Mouse (Mus musculus) forebrain, postnatal 0 days (tissue): Measurements from ENCODE around the gene Spint1. TPM values are rescaled to one million over a fixed set of nuclear protein-coding genes. Genes with fewer than 3 reads are reported as not detected.

Source experiments
- ATAC-seq: fragments of 200-750 bp; cut with Nextera tagmentation; 2 replicates; pipeline ENCODE4 v1.8.0; 2017; ENCODE audit warnings: mild to moderate bottlenecking, moderate library complexity
- DNase-seq: peaks from one replicate; pipeline ENCODE4 v3.0.0-alpha.2; 2015
- H3K27ac ChIP-seq: fragments of 300-500 bp; sonication (generic); 2 replicates; pipeline ENCODE4 v1.5.1; 2014; ENCODE audit warnings: low read depth, mild to moderate bottlenecking, antibody characterized with exemption, low read length, moderate library complexity, mixed read lengths
- H3K27me3 ChIP-seq: fragments of 300-500 bp; sonication (generic); 2 replicates; pipeline ENCODE4 v1.6.1; 2014; ENCODE audit warnings: mild to moderate bottlenecking, low read length, mixed read lengths; ENCODE audit not compliant: insufficient read depth
- H3K36me3 ChIP-seq: fragments of 300-500 bp; sonication (generic); 2 replicates; pipeline ENCODE4 v1.6.1; 2014; ENCODE audit warnings: mild to moderate bottlenecking, moderate library complexity; ENCODE audit not compliant: insufficient read depth
- H3K4me1 ChIP-seq: fragments of 300-500 bp; sonication (generic); 2 replicates; pipeline ENCODE4 v1.6.1; 2014; ENCODE audit warnings: antibody characterized with exemption; ENCODE audit not compliant: insufficient read depth
- H3K4me2 ChIP-seq: fragments of 300-500 bp; sonication (generic); 2 replicates; pipeline ENCODE4 v1.6.1; 2014; ENCODE audit warnings: low read depth, mild to moderate bottlenecking, moderate library complexity
- H3K4me3 ChIP-seq: fragments of 300-500 bp; sonication (generic); 2 replicates; pipeline ENCODE4 v1.5.1; 2014; ENCODE audit warnings: low read depth, low read length, mixed read lengths
- H3K9ac ChIP-seq: fragments of 300-500 bp; sonication (generic); 2 replicates; pipeline ENCODE4 v1.6.1; 2014; ENCODE audit warnings: mild to moderate bottlenecking
- H3K9me3 ChIP-seq: fragments of 300-500 bp; sonication (generic); 2 replicates; pipeline ENCODE4 v1.6.1; 2016; ENCODE audit warnings: low read length
- CTCF ChIP-seq: sonication (generic); IDR thresholded peaks from 2 replicates; pipeline ENCODE4 v1.5.1; 2016; ENCODE audit warnings: antibody characterized with exemption, control low read depth, low read depth
- WGBS: fragments of 180-500 bp; shearing (Covaris S2); extraction: QIAGEN DNeasy Blood & Tissue Kit; methylation state at CpG from one replicate; pipeline ENCODE4 v1.1.7; 2014; 5-methylcytosine and 5-hydroxymethylcytosine counted together
- polyA plus RNA-seq: library from polyadenylated mRNA; unstranded; fragments of >200 nt; fragmentation: Nextera tagmentation; extraction: Ambion mirVana; gene quantifications from 2 replicates; pipeline ENCODE4 v1.2.1, GENCODE M21; 2015
- total RNA-seq: library from RNA; depleted of rRNA; stranded (reverse); fragments of >200 nt; gene quantifications from 2 replicates; pipeline ENCODE4 v1.2.3, GENCODE M21; 2014

Spint1 gene
- total and polyA plus RNA-seq, 2 experiments from 2014 or later: 1.1 to 1.6 TPM

GRCm38 (mm10) chr2:119276926-119277325 lies 39.8 kb downstream of the Spint1 start:
- Histone ChIP-seq H3K9ac (no peak overlapping the region), H3K9me3 (no peaks in the 10 kb centered on the region), H3K27ac (no peak overlapping the region), H3K4me1 (no peaks in the 10 kb centered on the region), H3K36me3 (no peaks in the 10 kb centered on the region), H3K4me3 (no peak overlapping the region), H3K27me3 (no peaks in the 10 kb centered on the region), H3K4me2 (no peak overlapping the region)
- ATAC-seq (no peak), DNase-seq (no peak)
- TF ChIP-seq CTCF: no peak
- 79% methylated on average over 7 of the region's 7 CpGs for WGBS

- WGBS: 88% methylated on average over 23 of the region's 23 CpGs
- ATAC-seq (no peak), DNase-seq (no peak)
- no peak for TF ChIP-seq CTCF
- no peaks in the 10 kb centered on the region for H3K4me1 ChIP-seq
- no peak overlapping the region for H3K4me2 ChIP-seq
- no peak overlapping the region for H3K4me3 ChIP-seq
- H3K36me3 ChIP-seq: no peaks in the 10 kb centered on the region
- no peak overlapping the region for H3K9ac ChIP-seq
- no peaks in the 10 kb centered on the region for H3K9me3 ChIP-seq
- H3K27me3 ChIP-seq: no peaks in the 10 kb centered on the region
- no peak overlapping the region for H3K27ac ChIP-seq
Measured at GRCm38 (mm10) chr2:119277810-119278209, 40.6 kb downstream of the Spint1 start.

- TF ChIP-seq CTCF: no peak
- H3K4me1 ChIP-seq: no peaks in the 10 kb centered on the region
- no peak overlapping the region for H3K4me2 ChIP-seq
- H3K9me3 ChIP-seq: no peaks in the 10 kb centered on the region
- H3K36me3 ChIP-seq: no peaks in the 10 kb centered on the region
- H3K4me3 ChIP-seq: no peak overlapping the region
- H3K9ac ChIP-seq: no peak overlapping the region
- H3K27me3 ChIP-seq: no peaks in the 10 kb centered on the region
- no peak for DNase-seq
- no peak for ATAC-seq
- no peak overlapping the region for H3K27ac ChIP-seq
- WGBS: 88% methylated on average over 7 of the region's 7 CpGs
Measured at GRCm38 (mm10) chr2:119281899-119282565, 44.9 kb downstream of the Spint1 start.

- DNase-seq (no peak), ATAC-seq (no peak)
- Histone ChIP-seq H3K27me3 (no peaks in the 10 kb centered on the region), H3K4me3 (no peak overlapping the region), H3K27ac (no peak overlapping the region), H3K36me3 (peaks cover 24% of the 10 kb centered on the region), H3K9me3 (no peaks in the 10 kb centered on the region), H3K9ac (no peak overlapping the region), H3K4me1 (peaks cover 5% of the 10 kb centered on the region; the same call in 1 of the 2 replicates), H3K4me2 (no peak overlapping the region)
- TF ChIP-seq CTCF: no peak
- 91% methylated on average over 5 of the region's 5 CpGs for WGBS
Measured at GRCm38 (mm10) chr2:119287372-119287771, 50.2 kb downstream of the Spint1 start.

- Histone ChIP-seq H3K4me2 (peak within 1 kb of the TSS; percentile 88), H3K4me3 (peak within 1 kb of the TSS; percentile 66), H3K36me3 (peaks cover 32% of the 10 kb centered on the region), H3K4me1 (peaks cover 5% of the 10 kb centered on the region; the same call in 1 of the 2 replicates), H3K9ac (peak within 1 kb of the TSS; percentile 70), H3K9me3 (no peaks in the 10 kb centered on the region), H3K27me3 (no peaks in the 10 kb centered on the region), H3K27ac (peak within 1 kb of the TSS; percentile 71)
- whole genome bisulfite sequencing: 1% methylated on average over 31 of the region's 31 CpGs
- TF ChIP-seq CTCF: peak; percentile 100
- ATAC-seq (peak; percentile 98), DNase-seq (peak; percentile 99)
Measured at GRCm38 (mm10) chr2:119288270-119288882, 51.2 kb downstream of the Spint1 start, which contains the start of gene Vps18. Gene Vps18, plus strand, starts transcription at chr2:119288740.

GRCm38 (mm10) chr2:119289014-119289416 lies 51.9 kb downstream of the Spint1 start:
- DNase-seq (no peak), ATAC-seq (peak; percentile 10; the same call in 1 of the 2 replicates)
- WGBS: 3% methylated on average over 11 of the region's 11 CpGs

GRCm38 (mm10) chr2:119292281-119292680 lies 55.1 kb downstream of the Spint1 start:
- peaks cover 5% of the 10 kb centered on the region; the same call in 1 of the 2 replicates for H3K4me1 ChIP-seq
- H3K27me3 ChIP-seq: no peaks in the 10 kb centered on the region
- no peak overlapping the region for H3K9ac ChIP-seq
- WGBS: 93% methylated on average over 5 of the region's 5 CpGs
- no peak overlapping the region for H3K4me2 ChIP-seq
- DNase-seq: no peak
- peaks cover 56% of the 10 kb centered on the region for H3K36me3 ChIP-seq
- H3K4me3 ChIP-seq: no peak overlapping the region
- H3K27ac ChIP-seq: no peak overlapping the region
- H3K9me3 ChIP-seq: no peaks in the 10 kb centered on the region
- no peak for ATAC-seq
- no peak for TF ChIP-seq CTCF

More at GRCm38 (mm10) chr2:119289014-119289416, 51.9 kb downstream of the Spint1 start:
- peak overlapping the region; percentile 88 for H3K4me2 ChIP-seq
- TF ChIP-seq CTCF: no peak
- no peaks in the 10 kb centered on the region for H3K9me3 ChIP-seq
- H3K27ac ChIP-seq: peak overlapping the region; percentile 57
- peaks cover 38% of the 10 kb centered on the region for H3K36me3 ChIP-seq
- H3K27me3 ChIP-seq: no peaks in the 10 kb centered on the region
- peak overlapping the region; percentile 66 for H3K4me3 ChIP-seq
- peaks cover 5% of the 10 kb centered on the region; the same call in 1 of the 2 replicates for H3K4me1 ChIP-seq
- peak overlapping the region; percentile 70 for H3K9ac ChIP-seq
